Mouse (Mus musculus): ENCODE data around the gene Zfp809.

Gene Zfp809

DNA sequence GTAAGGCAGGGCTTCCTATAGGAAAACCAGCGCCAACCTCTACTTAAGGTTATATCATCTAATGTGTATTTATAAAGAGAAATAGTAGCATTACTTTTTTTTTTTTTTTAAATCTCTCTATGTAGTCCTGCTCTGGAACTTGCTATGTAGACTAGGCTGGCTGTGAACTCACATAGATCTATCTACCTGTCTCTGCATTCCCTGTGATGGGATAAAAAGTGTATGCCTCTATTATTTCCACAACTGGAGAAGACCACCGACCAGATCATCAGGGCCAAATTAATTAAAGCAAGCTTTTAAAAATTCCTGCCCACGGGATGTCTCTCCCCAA lies 34.5 kb downstream of the Zfp809 start:
- in situ Hi-C loops (cut with MboI; ENCODE audit: low sequenced_read_pairs), result no loop called here

DNA sequence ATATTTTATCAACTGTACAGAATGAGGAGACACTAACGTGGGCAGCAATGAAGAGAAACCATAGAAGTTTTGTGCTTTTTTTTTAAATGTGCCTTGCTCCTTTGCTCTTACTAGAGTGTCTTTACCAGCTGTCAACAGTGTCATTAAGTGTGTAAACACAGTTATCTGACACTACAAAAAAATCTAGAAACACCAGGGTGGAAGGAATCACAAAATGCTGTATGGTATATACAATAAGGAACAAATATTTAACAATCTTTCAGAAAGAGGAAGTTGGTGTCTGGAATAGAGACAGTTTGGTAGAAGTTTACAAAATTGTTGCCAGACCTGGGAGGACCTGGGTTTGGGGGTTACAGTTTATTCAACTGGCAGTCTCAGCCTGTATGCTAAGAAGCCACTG lies 36.1 kb downstream of the Zfp809 start:
- in situ Hi-C loops (cut with MboI; ENCODE audit: low sequenced_read_pairs), result no loop called here

- in situ Hi-C loops (cut with MboI; ENCODE audit: low sequenced_read_pairs), result no loop called here
Measured at GRCm38 (mm10) chr9:22262611-22263010, 37.1 kb downstream of the Zfp809 start.

DNA sequence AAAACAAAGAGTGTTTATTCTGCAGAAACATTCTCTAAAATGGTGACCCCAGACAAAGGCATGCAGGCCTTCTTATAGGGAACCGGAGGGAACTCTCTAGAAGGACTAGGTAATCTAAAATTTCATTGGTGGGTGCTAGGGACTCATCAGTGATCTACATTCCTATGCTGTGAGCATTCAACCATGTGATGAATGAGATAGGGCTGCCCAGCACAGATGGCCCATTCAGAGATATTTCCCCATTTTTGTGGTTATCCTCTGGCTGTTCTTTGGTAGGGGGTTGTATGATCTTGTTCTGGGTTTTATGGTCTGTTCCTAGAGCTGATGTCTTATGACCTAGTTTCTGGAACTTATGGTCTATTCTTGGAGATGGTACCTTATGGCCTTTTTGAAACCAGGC lies 43.4 kb downstream of the Zfp809 start:
- in situ Hi-C loops (cut with MboI; ENCODE audit: low sequenced_read_pairs), result no loop called here

DNA sequence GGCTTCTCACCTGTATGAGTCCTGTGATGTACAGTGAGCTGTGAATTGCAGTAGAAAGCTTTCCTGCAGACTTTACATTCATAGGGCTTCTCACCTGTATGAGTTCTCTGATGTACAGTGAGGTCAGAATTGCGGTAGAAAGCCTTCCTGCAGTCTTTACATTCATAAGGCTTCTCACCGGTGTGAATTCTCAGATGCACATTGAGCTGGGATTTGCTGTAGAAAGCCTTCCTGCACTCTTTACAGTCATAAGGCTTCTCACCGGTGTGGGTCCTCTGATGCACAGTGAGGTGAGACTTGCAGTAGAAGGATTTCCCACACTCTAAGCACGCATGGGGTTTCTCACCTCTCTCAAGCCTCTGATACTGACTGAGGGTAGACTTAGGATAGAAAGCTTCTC lies 53.2 kb downstream of the Zfp809 start:
- in situ Hi-C loops (cut with MboI; ENCODE audit: low sequenced_read_pairs), result no loop called here
